Mouse (Mus musculus) liver, embryonic 14.5 days (tissue): ENCODE data around the gene Ten1.

Source experiments
- CTCF ChIP-seq: IDR thresholded peaks from 2 replicates; pipeline ENCODE4 v1.5.1; 2016; ENCODE audit warnings: antibody characterized with exemption, low read depth, control low read depth
- EP300 ChIP-seq: IDR thresholded peaks from 2 replicates; pipeline ENCODE4 v1.6.1; 2016; ENCODE audit warnings: antibody characterized with exemption, low read depth

- TF ChIP-seq CTCF = no peak
- no peak for TF ChIP-seq EP300
These were observed 61.6 kb downstream of the Ten1 start for GRCm38 (mm10) chr11:116260259-116260658.
